Mouse (Mus musculus) embryonic facial prominence, embryonic 10.5 days (tissue): ENCODE data around the gene Stk11. TPM values are rescaled to one million over a fixed set of nuclear protein-coding genes. Genes with fewer than 3 reads are reported as not detected.

Experiments
- DNase-seq: peaks from one replicate; pipeline ENCODE4 v3.0.0-alpha.2; 2017; ENCODE audit warnings: low spot score
- H3K27ac ChIP-seq: fragments of 300-500 bp; sonication (generic); replicated peaks from 2 replicates; pipeline ENCODE4 v1.5.1; 2016; ENCODE audit warnings: mild to moderate bottlenecking
- H3K27me3 ChIP-seq: fragments of 300-500 bp; sonication (generic); replicated peaks from 2 replicates; pipeline ENCODE4 v1.6.1; 2016; ENCODE audit warnings: low read depth, mild to moderate bottlenecking; ENCODE audit not compliant: poor library complexity, severe bottlenecking
- H3K36me3 ChIP-seq: fragments of 300-500 bp; sonication (generic); replicated peaks from 2 replicates; pipeline ENCODE4 v1.6.1; 2016; ENCODE audit warnings: mild to moderate bottlenecking, moderate library complexity
- H3K4me1 ChIP-seq: fragments of 300-500 bp; sonication (generic); 2 replicates; pipeline ENCODE4 v1.6.1; 2016
- H3K4me3 ChIP-seq: fragments of 300-500 bp; sonication (generic); 2 replicates; pipeline ENCODE4 v1.5.1; 2016; ENCODE audit warnings: mild to moderate bottlenecking, moderate library complexity
- H3K9me3 ChIP-seq: fragments of 300-500 bp; sonication (generic); 2 replicates; pipeline ENCODE4 v1.6.1; 2016; ENCODE audit warnings: mild to moderate bottlenecking
- WGBS: fragments of 180-500 bp; shearing (Covaris S2); methylation state at CpG from one replicate; pipeline ENCODE4 v1.1.7; 2016; 5-methylcytosine and 5-hydroxymethylcytosine counted together
- polyA plus RNA-seq: library from polyadenylated mRNA; unstranded; fragments of >200 nt; fragmentation: Nextera tagmentation; extraction: Ambion mirVana; gene quantifications from 2 replicates; pipeline ENCODE4 v1.2.1, GENCODE M21; 2016

Gene Stk11
- polyA plus RNA-seq, 1 experiment from 2014 or later, result 17.5 TPM

DNA sequence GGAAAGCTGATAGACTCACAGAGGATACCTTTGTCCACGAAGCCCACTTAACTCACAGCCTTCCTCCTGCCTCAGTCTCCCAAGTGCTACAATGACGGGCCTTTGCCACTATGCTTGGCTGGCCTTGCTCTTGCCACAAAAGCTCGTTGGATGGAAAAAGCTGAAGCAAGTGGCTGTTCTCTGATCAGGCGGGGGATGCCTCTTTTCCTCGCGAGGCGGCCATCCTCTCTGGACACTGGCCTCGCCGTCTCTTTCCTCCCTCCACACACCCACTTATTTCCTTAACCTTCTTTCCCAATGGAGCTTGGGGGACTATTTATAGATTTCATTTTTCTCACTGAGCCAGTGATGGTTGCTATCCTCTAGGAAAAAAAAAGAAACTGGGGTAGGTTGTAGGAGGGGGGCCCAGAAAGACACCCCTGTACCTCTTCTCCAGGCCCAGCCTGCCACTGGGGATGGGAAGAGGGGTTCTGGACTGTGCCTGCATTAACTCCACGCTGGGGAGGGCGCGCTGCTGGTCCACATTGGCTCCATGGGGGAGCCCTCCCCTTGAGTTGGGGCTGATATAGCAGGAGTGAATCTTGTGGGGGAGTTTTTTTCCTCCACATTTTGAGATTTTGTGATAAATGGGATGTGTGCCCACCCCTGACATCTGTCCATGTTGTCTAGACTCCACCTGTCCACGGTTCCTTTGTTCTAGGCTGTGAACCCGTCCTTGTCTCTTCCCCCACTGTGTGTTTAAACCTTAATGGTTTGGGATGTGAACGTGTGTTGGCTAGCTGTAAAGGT is 41.7 kb downstream of the Stk11 start:
- H3K4me1 ChIP-seq, result peaks cover 100% of the 10 kb centered on the region
- no peaks in the 10 kb centered on the region for H3K27me3 ChIP-seq
- H3K27ac ChIP-seq, result peak overlapping the region; percentile 61; the same call in 1 of the 2 replicates
- H3K4me3 ChIP-seq, result peak overlapping the region; percentile 99
- H3K9me3 ChIP-seq, result no peaks in the 10 kb centered on the region
- 65% methylated on average over 15 of the region's 15 CpGs for WGBS
- H3K36me3 ChIP-seq, result peaks cover 64% of the 10 kb centered on the region
- DNase-seq, result no peak

DNA sequence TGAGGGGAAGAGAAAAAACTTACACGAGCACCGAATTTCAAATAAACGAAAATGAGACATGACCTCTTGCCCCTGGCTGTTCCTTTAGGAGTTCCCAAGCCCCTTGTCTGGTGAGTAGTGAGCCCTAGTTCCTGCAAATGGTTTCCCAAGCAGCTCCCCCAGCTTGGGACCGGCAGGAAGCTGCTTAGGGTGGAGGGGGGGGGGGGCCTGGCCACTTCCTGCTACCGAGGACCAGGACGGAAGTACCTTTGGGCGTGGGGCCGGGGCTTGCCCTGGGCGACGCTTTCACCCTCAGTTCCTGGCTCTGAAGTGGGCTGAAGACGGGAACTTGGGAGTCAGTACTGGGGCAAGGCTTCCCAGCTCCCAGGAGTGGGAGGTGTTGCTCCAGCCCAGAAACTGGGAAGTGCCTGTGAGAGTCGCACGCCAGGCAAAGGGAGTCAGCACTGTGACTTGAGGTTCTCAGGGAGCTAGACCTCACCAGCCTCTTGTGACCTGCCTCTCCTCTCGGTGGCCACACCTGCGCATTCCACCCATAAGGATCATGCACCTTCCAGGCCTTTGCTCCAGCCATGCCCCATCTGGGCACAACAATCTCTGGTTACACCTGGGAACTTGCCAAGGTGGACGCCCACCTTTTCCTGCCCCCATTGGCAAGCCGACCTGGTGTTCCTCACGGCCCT is 42.8 kb downstream of the Stk11 start:
- Histone ChIP-seq H3K4me1 (peaks cover 100% of the 10 kb centered on the region), H3K27ac (peak overlapping the region; percentile 94), H3K27me3 (no peaks in the 10 kb centered on the region), H3K36me3 (peaks cover 53% of the 10 kb centered on the region), H3K4me3 (peak overlapping the region; percentile 59), H3K9me3 (no peaks in the 10 kb centered on the region)
- 13% methylated on average over 18 of the region's 18 CpGs for WGBS
- peak; percentile 76 for DNase-seq

DNA sequence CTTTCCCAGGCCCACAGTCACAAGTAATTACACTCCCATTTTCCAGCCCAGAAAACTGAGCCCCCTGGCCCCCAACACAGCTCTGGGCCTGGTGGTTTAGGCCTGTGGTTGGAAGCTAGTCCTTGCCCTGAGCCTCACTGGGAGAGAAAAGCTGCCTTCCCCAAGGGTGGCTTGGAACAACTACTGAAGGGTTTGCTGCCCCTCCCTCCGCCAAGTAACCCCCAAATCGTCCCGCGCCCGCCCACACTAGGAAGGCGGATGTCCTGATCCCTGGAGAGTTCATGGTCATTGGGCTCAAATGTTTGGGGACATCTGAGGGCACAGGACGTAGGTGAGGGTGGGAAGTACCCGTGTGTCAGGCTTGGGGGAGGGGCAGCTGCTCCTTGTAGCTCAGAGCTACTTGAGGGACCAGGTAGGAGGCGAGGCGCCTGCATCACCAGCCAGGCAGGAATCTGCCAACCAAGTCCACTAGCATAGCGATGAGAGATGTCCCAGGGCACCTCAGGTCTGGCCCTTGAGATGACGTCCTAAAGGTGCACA is 43.5 kb downstream of the Stk11 start:
- Histone ChIP-seq H3K4me3 (peak overlapping the region; percentile 59), H3K4me1 (peaks cover 99% of the 10 kb centered on the region), H3K27ac (peak overlapping the region; percentile 94), H3K9me3 (no peaks in the 10 kb centered on the region), H3K36me3 (peaks cover 46% of the 10 kb centered on the region), H3K27me3 (no peaks in the 10 kb centered on the region)
- peak; percentile 73 for DNase-seq
- WGBS, result 7% methylated on average over 12 of the region's 12 CpGs

DNA sequence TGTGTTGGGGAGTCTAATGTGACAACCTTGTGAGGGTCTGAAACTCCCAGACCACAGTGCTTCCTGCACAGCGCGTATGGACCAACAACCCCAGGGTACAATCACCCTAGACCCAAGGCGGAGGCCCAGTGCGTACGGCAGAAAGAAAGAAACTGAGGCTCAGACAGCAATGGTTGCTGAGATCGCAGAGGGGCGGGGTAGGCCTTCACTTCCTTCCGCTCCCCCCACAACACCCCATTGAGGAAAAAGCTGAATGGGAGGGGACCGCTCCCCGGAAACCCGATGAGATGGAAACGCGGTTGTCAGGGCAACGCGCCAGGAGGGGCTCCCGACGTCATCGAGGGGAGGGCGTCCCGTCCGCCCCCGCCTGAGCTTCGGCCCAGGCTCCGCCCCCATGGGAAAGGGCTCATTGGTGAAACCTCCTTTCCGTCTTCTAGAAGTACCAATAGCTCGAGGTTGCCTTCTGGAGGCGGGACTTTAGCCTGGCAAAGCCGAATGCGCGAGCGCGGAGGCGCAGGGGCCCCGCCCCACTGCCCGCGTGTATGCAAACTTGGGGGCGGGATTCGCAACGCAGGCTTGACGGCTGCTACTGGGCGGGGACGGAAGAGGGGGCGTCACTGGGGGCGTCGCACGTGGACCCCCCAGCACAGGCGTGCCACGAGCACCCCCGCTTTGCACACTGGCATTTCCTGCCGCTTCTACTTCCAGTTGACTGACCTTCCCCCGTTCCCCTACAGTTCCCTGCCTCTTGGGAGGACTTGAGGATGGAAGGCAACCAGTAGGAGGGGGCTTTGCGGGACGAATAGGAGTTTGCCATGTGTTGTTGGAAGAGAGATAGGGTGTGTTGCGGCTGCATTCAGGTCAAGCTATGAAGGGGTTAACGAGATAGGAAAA is 44.2 kb downstream of the Stk11 start:
- Histone ChIP-seq H3K27me3 (no peaks in the 10 kb centered on the region), H3K9me3 (no peaks in the 10 kb centered on the region), H3K4me3 (peak overlapping the region; percentile 59), H3K27ac (peak overlapping the region; percentile 94), H3K4me1 (peaks cover 99% of the 10 kb centered on the region), H3K36me3 (peaks cover 39% of the 10 kb centered on the region)
- under 1% methylated on average over 55 of the region's 55 CpGs for WGBS
- peak; percentile 97 for DNase-seq

- H3K27me3 ChIP-seq, result no peaks in the 10 kb centered on the region
- H3K4me1 ChIP-seq, result peaks cover 99% of the 10 kb centered on the region
- WGBS, result 1% methylated on average over 33 of the region's 33 CpGs
- H3K27ac ChIP-seq, result peak overlapping the region; percentile 94
- no peaks in the 10 kb centered on the region for H3K9me3 ChIP-seq
- peak overlapping the region; percentile 59 for H3K4me3 ChIP-seq
- DNase-seq, result peak; percentile 83
- peaks cover 30% of the 10 kb centered on the region for H3K36me3 ChIP-seq
Observed at GRCm38 (mm10) chr10:80160455-80161371, 45.1 kb downstream of the Stk11 start.

DNA sequence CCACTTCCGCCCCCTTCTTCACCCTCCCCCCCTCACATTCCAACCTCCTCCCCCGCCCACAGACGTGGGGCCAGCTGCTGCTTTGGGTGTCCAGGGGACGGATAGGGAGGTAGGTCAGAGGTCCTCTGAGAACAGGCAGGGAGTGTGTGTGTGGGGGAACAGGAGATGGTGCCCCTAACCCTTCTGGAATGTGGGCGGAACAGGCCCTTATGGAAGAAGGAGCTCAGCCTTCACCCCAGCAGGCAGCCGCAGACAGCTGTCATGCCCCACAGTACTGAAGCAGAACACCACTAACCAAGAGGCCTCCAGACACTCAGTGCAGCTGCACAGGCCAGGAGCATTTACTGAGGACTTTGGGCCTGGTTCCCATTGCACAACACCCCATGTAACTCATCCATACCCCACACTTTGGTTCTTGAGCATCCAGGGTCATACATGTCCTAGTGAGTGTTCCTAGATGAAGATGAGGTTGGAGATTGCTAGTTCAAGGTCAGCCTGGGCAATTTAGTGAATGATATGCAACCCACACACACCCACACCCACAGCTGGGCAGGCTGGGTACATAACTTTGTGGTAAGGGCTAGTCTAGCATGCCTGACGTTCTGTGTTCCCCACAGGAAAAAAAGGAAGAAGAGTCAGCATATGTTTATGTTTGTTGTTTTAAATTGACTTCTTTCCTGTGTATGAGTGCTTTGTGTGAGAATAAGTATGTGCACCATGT is 46.1 kb downstream of the Stk11 start:
- WGBS, result 6% methylated on average over 7 of the region's 7 CpGs
- Histone ChIP-seq H3K4me1 (peaks cover 98% of the 10 kb centered on the region), H3K27ac (peak overlapping the region; percentile 94), H3K4me3 (peak overlapping the region; percentile 59), H3K9me3 (no peaks in the 10 kb centered on the region), H3K36me3 (peaks cover 20% of the 10 kb centered on the region), H3K27me3 (no peaks in the 10 kb centered on the region)
- DNase-seq, result peak; percentile 79

- no peaks in the 10 kb centered on the region for H3K9me3 ChIP-seq
- H3K27me3 ChIP-seq, result no peaks in the 10 kb centered on the region
- peak overlapping the region; percentile 94 for H3K27ac ChIP-seq
- no peak for DNase-seq
- peaks cover 98% of the 10 kb centered on the region for H3K4me1 ChIP-seq
- peaks cover 15% of the 10 kb centered on the region for H3K36me3 ChIP-seq
- WGBS, result 68% methylated on average over 3 of the region's 3 CpGs
- H3K4me3 ChIP-seq, result peak overlapping the region; percentile 59
Observed at GRCm38 (mm10) chr10:80162243-80162608, 46.6 kb downstream of the Stk11 start.

DNA sequence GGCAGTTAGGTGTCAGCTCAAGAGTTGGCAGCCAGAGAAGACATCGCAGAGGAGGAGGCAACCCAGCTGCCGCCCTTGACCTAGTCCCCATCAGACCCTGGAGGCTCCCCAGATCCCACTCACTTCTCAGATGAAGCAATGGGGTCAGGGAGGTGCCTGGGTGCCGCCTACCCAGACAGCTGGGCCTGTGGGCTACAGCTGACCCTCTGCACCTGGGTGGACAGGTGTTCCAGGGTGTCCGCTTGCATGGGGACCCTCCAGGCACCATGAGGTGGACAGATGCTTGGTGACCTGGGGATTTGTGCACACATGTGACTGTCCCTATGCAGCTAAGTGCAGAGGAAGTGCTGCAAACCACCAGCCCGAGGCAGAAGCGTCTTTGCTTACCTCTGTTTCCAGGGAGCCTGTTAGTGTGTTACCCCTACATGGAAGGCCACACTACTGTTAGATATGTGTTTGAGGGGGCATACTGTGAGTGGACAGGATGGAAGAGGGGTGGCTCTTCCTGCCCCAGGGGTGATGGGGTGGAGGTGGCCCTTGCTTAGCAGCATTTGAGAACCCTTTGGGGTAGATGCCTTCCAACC is 47.2 kb downstream of the Stk11 start:
- H3K4me1 ChIP-seq, result peaks cover 92% of the 10 kb centered on the region
- H3K27ac ChIP-seq, result peak overlapping the region; percentile 94
- peak overlapping the region; percentile 59 for H3K4me3 ChIP-seq
- 57% methylated on average over 6 of the region's 6 CpGs for WGBS
- H3K9me3 ChIP-seq, result no peaks in the 10 kb centered on the region
- no peaks in the 10 kb centered on the region for H3K27me3 ChIP-seq
- H3K36me3 ChIP-seq, result peaks cover 10% of the 10 kb centered on the region; the same call in 1 of the 2 replicates
- no peak for DNase-seq

DNA sequence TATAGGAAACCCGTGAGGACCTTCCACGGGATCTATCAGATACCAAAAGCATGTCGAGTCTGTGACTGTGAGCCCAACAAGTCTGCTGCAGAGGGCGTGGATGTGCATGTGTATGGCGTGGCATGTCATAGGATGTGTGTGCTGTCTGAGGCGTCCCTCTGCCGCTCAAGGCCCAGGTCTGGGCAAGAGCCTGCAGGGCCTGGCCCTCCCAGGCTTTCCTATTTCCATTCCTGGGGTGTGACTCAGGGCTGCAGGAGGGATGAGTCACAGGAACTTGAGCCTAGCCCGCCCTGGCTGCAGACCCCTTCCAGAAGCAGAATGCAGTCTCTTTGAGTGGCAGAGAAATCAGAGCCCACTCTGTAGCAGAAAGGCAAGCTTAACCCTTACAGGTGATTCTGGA is 48.1 kb downstream of the Stk11 start:
- WGBS, result 74% methylated on average over 8 of the region's 8 CpGs
- no peaks in the 10 kb centered on the region for H3K27me3 ChIP-seq
- H3K4me3 ChIP-seq, result peak overlapping the region; percentile 58
- 0 out of 2 replicates have a peak overlapping the region, but pooled peaks have one; percentile 12 for H3K27ac ChIP-seq
- H3K36me3 ChIP-seq, result peaks cover 2% of the 10 kb centered on the region; the same call in 1 of the 2 replicates
- DNase-seq, result no peak
- no peaks in the 10 kb centered on the region for H3K9me3 ChIP-seq
- peaks cover 86% of the 10 kb centered on the region for H3K4me1 ChIP-seq

- H3K9me3 ChIP-seq, result no peaks in the 10 kb centered on the region
- no peaks in the 10 kb centered on the region for H3K27me3 ChIP-seq
- DNase-seq, result no peak
- WGBS, result 9% methylated on average over 44 of the region's 44 CpGs
- peaks cover 86% of the 10 kb centered on the region for H3K4me1 ChIP-seq
- peak overlapping the region; percentile 76 for H3K27ac ChIP-seq
- peaks cover 7% of the 10 kb centered on the region for H3K36me3 ChIP-seq
- peak overlapping the region; percentile 58 for H3K4me3 ChIP-seq
Observed at GRCm38 (mm10) chr10:80164161-80164997, 48.8 kb downstream of the Stk11 start.
